Mouse (Mus musculus) liver, embryonic 14.5 days (tissue): ENCODE results near the gene Dlg2. TPM values are rescaled to one million over a fixed set of nuclear protein-coding genes. Genes with fewer than 3 reads are reported as not detected.

Source experiments
- ATAC-seq: fragments of 200-750 bp; cut with Nextera tagmentation; 2 replicates; pipeline ENCODE4 v1.8.0; 2017; ENCODE audit warnings: moderate number of reproducible peaks, mild to moderate bottlenecking, moderate library complexity; ENCODE audit not compliant: insufficient read depth
- DNase-seq, 3 experiments: peaks; one replicate each; pipeline ENCODE4 v3.0.0-alpha.2; 2012 to 2013; ENCODE audit warnings: low read depth in 3 of 3, low spot score in 3 of 3
- H3K27ac ChIP-seq: fragments of 300-500 bp; sonication (generic); 2 replicates; pipeline ENCODE4 v1.5.1; 2014; ENCODE audit warnings: moderate library complexity, mild to moderate bottlenecking, control low read depth, inconsistent platforms
- H3K27me3 ChIP-seq: fragments of 300-500 bp; sonication (generic); 2 replicates; pipeline ENCODE4 v1.6.1; 2014; ENCODE audit warnings: mild to moderate bottlenecking, low read length, moderate library complexity; ENCODE audit not compliant: control insufficient read depth, insufficient read depth
- H3K36me3 ChIP-seq: fragments of 300-500 bp; sonication (generic); replicated peaks from 2 replicates; pipeline ENCODE4 v1.6.1; 2014; ENCODE audit warnings: low read depth; ENCODE audit not compliant: control insufficient read depth, insufficient read depth
- H3K4me1 ChIP-seq, 2 experiments: fragments of 200-500 bp in 1 of 2; fragments of 300-500 bp in 1 of 2; sonication (generic) in 1 of 2; replicated peaks; 2 replicates each; pipeline ENCODE4 v1.6.1; 2012 to 2014; ENCODE audit warnings: antibody characterized with exemption in 1 of 2, inconsistent platforms in 1 of 2, low read length in 1 of 2; ENCODE audit not compliant: control insufficient read depth in 2 of 2, insufficient read depth in 2 of 2
- H3K4me2 ChIP-seq: fragments of 300-500 bp; sonication (generic); 2 replicates; pipeline ENCODE4 v1.6.1; 2014; ENCODE audit warnings: low read depth, mild to moderate bottlenecking, control low read depth, moderate library complexity
- H3K4me3 ChIP-seq, 2 experiments: fragments of 200-500 bp in 1 of 2; fragments of 300-500 bp in 1 of 2; sonication (generic) in 1 of 2; 2 replicates each; pipeline ENCODE4 v1.5.1; 2012 to 2014; ENCODE audit warnings: low read depth in 2 of 2, low read length in 2 of 2, mild to moderate bottlenecking in 2 of 2, control low read depth in 1 of 2, inconsistent platforms in 1 of 2, moderate library complexity in 1 of 2; ENCODE audit not compliant: insufficient read depth in 1 of 2
- H3K9ac ChIP-seq: fragments of 300-500 bp; sonication (generic); replicated peaks from 2 replicates; pipeline ENCODE4 v1.6.1; 2014; ENCODE audit warnings: mild to moderate bottlenecking, control low read depth, moderate library complexity
- H3K9me3 ChIP-seq: fragments of 300-500 bp; sonication (generic); 2 replicates; pipeline ENCODE4 v1.6.1; 2016; ENCODE audit warnings: low read length, mixed read lengths; ENCODE audit not compliant: control insufficient read depth
- CTCF ChIP-seq: IDR thresholded peaks from 2 replicates; pipeline ENCODE4 v1.5.1; 2016; ENCODE audit warnings: antibody characterized with exemption, low read depth, control low read depth
- EP300 ChIP-seq: IDR thresholded peaks from 2 replicates; pipeline ENCODE4 v1.6.1; 2016; ENCODE audit warnings: antibody characterized with exemption, low read depth
- WGBS: fragments of 180-500 bp; shearing (Covaris S2); extraction: QIAGEN DNeasy Blood & Tissue Kit; methylation state at CpG from one replicate; pipeline ENCODE4 v1.1.7; 2014; ENCODE audit not compliant: insufficient replicate concordance; 5-methylcytosine and 5-hydroxymethylcytosine counted together
- polyA plus RNA-seq, 2 experiments: library from polyadenylated mRNA; depleted of rRNA in 1 of 2; stranded (reverse) in 1 of 2; unstranded in 1 of 2; fragments of >200 nt; fragmentation: Nextera tagmentation in 1 of 2; extraction: Ambion mirVana in 1 of 2; gene quantifications; 2 replicates each; pipeline versions ENCODE4 v1.2.1 to v1.2.3; 2012 to 2014

Gene Dlg2
- polyA plus RNA-seq, 2 experiments = 0.33 to 0.44 TPM

GRCm38 (mm10) chr7:90882740-90883139 is 406.3 kb downstream of the Dlg2 start:
- Histone ChIP-seq H3K27me3 (no peaks in the 10 kb centered on the region), H3K4me2 (no peak overlapping the region), H3K4me3 (no peak overlapping the region), H3K27ac (no peak overlapping the region), H3K9ac (no peak overlapping the region), H3K36me3 (no peaks in the 10 kb centered on the region), H3K9me3 (no peaks in the 10 kb centered on the region), H3K4me1 (no peaks in the 10 kb centered on the region; a peak in 1 of 4 replicates)
- DNase-seq (no peak), ATAC-seq (no peak)
- WGBS = 44% methylated on average over 3 of the region's 3 CpGs
- TF ChIP-seq CTCF (no peak), EP300 (no peak)

- WGBS = 4% methylated on average over 13 of the region's 13 CpGs
- Histone ChIP-seq H3K4me3 (no peak overlapping the region), H3K9me3 (no peaks in the 10 kb centered on the region), H3K27me3 (no peaks in the 10 kb centered on the region), H3K9ac (no peak overlapping the region), H3K36me3 (no peaks in the 10 kb centered on the region), H3K4me1 (no peaks in the 10 kb centered on the region; a peak in 1 of 4 replicates), H3K4me2 (peak overlapping the region; percentile 37), H3K27ac (no peak overlapping the region)
- ATAC-seq = no peak
- no peak for TF ChIP-seq CTCF
- TF ChIP-seq EP300 = no peak
- no peak for DNase-seq
Observed at GRCm38 (mm10) chr7:90886396-90887006, 410.0 kb downstream of the Dlg2 start.

GRCm38 (mm10) chr7:90887007-90887720 is 410.7 kb downstream of the Dlg2 start:
- no peaks in the 10 kb centered on the region for H3K27me3 ChIP-seq
- 3% methylated on average over 21 of the region's 21 CpGs for WGBS
- no peak for TF ChIP-seq EP300
- no peak for TF ChIP-seq CTCF
- H3K9ac ChIP-seq = no peak overlapping the region
- DNase-seq (no peak), ATAC-seq (no peak)
- H3K27ac ChIP-seq = no peak overlapping the region
- no peaks in the 10 kb centered on the region; a peak in 1 of 4 replicates for H3K4me1 ChIP-seq
- H3K4me3 ChIP-seq = no peak overlapping the region
- H3K9me3 ChIP-seq = no peaks in the 10 kb centered on the region
- H3K36me3 ChIP-seq = no peaks in the 10 kb centered on the region
- peak overlapping the region; percentile 37 for H3K4me2 ChIP-seq

- Histone ChIP-seq H3K36me3 (no peaks in the 10 kb centered on the region), H3K27me3 (no peaks in the 10 kb centered on the region), H3K27ac (no peak overlapping the region), H3K4me2 (no peak overlapping the region), H3K9me3 (no peaks in the 10 kb centered on the region), H3K4me1 (no peaks in the 10 kb centered on the region), H3K4me3 (no peak overlapping the region), H3K9ac (no peak overlapping the region)
- 41% methylated on average over 4 of the region's 4 CpGs for WGBS
- DNase-seq = no peak
- ATAC-seq = no peak
- TF ChIP-seq CTCF = no peak
- no peak for TF ChIP-seq EP300
Observed at GRCm38 (mm10) chr7:90927441-90927840, 451.0 kb downstream of the Dlg2 start.

- ATAC-seq (no peak), DNase-seq (no peak)
- TF ChIP-seq CTCF (no peak), EP300 (no peak)
- no peak overlapping the region for H3K4me3 ChIP-seq
- H3K9me3 ChIP-seq = no peaks in the 10 kb centered on the region
- H3K27me3 ChIP-seq = no peaks in the 10 kb centered on the region
- H3K4me1 ChIP-seq = no peaks in the 10 kb centered on the region
- H3K27ac ChIP-seq = no peak overlapping the region
- WGBS = 65% methylated on average over 5 of the region's 5 CpGs
- no peaks in the 10 kb centered on the region for H3K36me3 ChIP-seq
- no peak overlapping the region for H3K9ac ChIP-seq
- no peak overlapping the region for H3K4me2 ChIP-seq
Observed at GRCm38 (mm10) chr7:90940726-90941125, 464.3 kb downstream of the Dlg2 start.
